Mouse (Mus musculus): ENCODE data around the gene Megf8.

Megf8 gene

DNA sequence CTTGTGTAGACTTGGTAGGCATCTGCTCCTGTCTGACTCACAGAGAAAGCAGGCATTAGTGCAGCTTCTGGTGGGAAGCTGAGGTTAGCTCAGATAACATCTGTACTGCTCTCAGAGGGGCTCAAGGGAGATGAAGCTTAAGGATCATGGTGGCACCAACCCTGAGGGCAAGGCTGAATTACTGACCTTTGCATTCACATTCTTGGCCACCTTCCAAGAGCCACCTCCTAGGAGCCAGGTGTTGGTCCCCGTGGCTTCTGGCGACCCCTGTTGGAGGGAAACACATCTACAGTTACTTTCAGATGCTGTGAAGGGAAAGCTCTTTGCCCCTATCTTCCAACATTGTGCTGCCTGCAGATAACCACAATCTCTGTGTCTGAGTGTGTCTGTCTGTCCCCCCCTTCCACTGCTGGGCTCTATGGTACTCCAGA is 85.7 kb downstream of the Megf8 start:
- DNase-seq (ENCODE audit: low read depth) = no peak

DNA sequence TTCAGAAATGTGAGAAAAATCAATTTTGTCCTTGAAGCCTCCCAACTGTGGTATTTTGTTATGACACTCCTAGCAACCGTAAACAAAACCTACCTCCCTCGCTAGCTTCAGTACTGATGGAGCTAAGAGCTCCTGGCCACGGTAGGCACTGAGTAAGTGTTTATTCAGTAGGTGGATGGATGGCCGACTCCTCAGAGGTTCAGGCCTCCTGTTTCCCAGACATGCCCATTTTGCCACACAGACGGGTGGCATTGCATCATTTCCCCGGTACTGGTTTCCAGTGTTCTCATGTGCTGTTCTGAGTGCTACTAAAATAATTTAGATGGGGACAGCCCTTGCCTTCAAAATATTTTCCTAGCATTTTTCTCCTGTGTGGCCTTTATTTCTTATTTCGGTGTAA is 89.5 kb downstream of the Megf8 start:
- no peak for DNase-seq (ENCODE audit: low read depth)

DNA sequence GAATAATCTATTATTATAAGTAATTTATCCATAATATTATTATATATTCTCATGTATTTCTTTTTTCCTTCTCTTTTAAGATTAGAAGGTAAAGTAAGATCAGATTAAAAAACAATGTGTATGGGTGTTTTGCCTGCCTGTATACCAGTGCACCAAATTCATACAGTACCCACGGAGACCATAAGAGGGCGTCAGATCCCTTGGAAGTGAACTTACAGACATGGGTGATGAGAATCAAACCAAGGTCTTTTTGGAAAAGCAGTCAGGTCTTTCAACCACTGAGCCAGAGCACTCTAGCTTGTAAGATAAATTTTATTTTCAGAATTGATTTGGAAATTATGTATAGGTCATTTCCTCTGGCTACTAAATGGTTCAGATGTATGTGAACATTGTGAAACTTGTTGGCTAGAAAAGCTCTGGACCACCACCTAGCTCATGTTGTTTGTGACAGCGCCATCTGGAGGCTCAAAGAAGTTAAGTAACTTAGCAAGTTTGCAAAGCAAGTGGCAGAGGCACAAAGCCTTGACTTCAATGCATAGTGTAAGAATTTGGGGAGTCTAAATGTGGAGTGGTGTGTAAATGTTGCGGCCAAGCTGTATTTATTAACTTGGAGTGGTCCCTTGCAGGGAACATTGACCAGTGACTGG is 92.3 kb downstream of the Megf8 start:
- DNase-seq (ENCODE audit: low read depth) = no peak

DNA sequence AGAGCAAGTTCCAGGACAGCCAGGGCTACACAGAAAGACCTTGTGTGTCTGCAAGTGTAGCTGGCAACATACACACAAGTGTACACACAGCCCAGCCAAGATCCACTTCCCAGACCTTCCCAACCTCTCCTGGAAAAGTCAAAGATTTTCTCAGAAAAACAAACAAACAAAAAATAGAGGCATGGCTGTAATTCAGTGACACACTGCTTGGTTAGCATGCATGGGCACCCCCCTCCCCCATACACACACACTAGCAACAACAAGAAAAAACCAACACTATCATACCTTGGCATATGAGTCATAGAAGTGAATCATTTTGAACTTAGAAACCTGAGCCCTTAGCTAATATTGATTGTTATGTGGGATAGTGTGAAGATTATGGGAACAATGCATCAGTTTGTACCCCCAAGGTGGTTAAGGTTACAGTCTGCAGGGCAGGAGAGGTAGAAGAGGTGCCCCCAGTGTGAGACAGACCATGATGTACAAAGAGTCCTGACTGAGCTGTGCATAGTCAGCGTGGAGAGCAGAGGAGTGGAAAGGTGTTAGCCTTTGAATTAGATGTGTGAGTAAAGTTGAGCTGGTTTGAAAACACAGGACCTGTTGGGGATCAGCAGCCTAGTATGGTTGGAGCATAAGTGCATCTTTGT is 94.1 kb downstream of the Megf8 start:
- no peak for DNase-seq (ENCODE audit: low read depth)

DNA sequence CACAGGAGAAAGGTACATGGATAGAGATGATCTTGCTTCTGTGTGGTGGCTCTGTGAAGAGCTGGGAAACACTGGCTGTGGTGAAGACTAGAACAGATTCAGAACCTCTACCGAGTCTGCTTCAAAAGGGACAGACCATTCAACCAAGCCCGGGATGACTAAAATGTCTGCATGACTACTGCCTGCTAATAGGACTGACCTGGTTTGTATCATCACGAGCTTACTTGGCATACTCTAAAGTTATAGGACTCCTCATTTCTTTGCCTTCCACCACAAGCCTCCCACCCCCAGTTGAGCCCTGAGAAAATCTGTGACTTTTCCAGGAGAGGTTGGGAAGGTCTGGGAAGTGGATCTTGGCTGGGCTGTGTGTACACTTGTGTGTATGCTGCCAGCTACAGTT is 94.9 kb downstream of the Megf8 start:
- no peak for DNase-seq (ENCODE audit: low read depth)

DNA sequence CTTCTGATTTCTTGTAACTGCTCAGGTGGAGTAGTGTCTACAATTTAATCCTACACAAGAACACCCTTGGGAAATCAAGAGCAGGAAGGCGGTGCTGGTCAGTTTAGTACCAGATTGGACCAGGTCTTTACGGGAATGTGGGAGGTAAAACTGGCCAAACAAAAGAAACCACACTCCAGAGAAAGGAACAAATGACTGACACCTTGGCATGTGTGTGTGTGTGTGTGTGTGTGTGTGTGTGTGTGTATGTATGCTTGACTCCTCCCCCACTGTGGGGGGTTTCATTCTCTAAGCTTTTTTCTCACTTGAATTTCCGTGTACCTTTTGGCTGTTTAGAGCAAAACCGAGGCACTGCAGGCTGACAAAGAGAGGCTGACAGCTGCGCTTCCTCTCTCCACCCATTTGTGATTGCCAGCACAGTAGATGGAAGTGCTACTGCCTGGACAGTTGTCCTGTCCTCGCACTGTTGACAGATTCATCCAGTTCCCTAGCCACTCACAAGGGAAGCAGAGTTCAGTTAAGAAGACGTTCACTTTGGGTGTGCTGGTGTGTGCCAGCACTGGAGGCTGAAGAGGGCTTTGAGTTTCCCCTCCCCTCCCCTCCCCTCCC is 96.0 kb downstream of the Megf8 start, which contains the start of gene Cxcl17:
Gene Cxcl17 (minus strand): TSS at position 54 of the 609 bp plus-strand sequence.
- DNase-seq (ENCODE audit: low read depth) = no peak

Measured in c-Kit-positive CD71-positive TER-119-negative erythroid progenitor cells, embryonic 14.5 days (primary cell).